Mouse (Mus musculus): ENCODE results near the gene 2010300C02Rik. TPM values are rescaled to one million over a fixed set of nuclear protein-coding genes. Genes with fewer than 3 reads are reported as not detected.

Gene 2010300C02Rik
- polyA plus RNA-seq, 1 experiment from 2014 or later, result 0.81 TPM

- H3K27ac ChIP-seq (ENCODE audit: low read depth, low read length), result no peak overlapping the region
Observed at GRCm38 (mm10) chr1:37698852-37699439, 20.9 kb downstream of the 2010300C02Rik start.

DNA sequence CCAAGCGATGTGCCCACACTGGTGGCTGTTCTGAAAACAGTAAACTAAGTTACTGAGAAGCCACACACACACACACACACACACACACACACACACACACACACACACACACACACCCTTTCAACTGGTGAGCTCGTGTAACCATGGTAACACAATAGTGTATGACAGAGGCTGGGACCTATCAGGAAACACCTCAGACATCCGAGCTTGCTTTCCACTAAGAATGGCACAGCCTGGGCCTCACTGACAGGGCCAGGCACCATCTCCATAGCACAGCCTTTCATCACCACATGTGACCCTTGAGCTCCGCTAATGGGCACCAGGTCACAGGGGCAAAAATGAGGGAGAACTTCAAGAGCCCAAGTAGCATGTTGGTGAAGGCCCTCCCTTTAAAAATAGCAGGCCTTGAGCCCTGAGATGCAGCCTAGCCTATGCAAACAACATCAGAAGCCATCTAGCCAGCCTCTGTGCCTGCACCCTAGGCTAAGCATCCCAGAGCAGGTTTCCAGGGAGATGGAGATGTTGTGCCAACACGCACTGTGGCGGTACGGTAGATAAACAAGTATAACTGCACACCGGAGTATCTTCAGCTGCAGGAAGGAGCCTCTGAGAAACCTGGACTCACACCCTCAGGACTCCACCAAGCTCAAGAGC lies 21.6 kb downstream of the 2010300C02Rik start:
- no peak overlapping the region for H3K27ac ChIP-seq (ENCODE audit: low read depth, low read length)
- WGBS, result 75% methylated on average over 8 of the region's 8 CpGs
- DNase-seq (ENCODE audit: low spot score) (no peak), ATAC-seq (ENCODE audit: insufficient read depth, low FRiP score, low TSS enrichment) (no peak)
- no peak overlapping the region for H3K4me3 ChIP-seq (ENCODE audit: low read depth, low read length)
- no peaks in the 10 kb centered on the region for H3K36me3 ChIP-seq (ENCODE audit: control insufficient read depth, insufficient read depth, low read length)
- H3K27me3 ChIP-seq (ENCODE audit: control insufficient read depth, insufficient read depth, low read length), result no peaks in the 10 kb centered on the region
- no peak overlapping the region for H3K4me2 ChIP-seq (ENCODE audit: low read depth)
- H3K9ac ChIP-seq (ENCODE audit: low read length), result no peak overlapping the region
- no peaks in the 10 kb centered on the region for H3K4me1 ChIP-seq (ENCODE audit: control insufficient read depth, insufficient read depth, low read length)
- no peaks in the 10 kb centered on the region for H3K9me3 ChIP-seq (ENCODE audit: control insufficient read depth, low read length)

More at GRCm38 (mm10) chr1:37698852-37699439, 20.9 kb downstream of the 2010300C02Rik start:
- H3K4me3 ChIP-seq (ENCODE audit: low read depth, low read length), result no peak overlapping the region
- no peaks in the 10 kb centered on the region for H3K36me3 ChIP-seq (ENCODE audit: control insufficient read depth, insufficient read depth, low read length)
- ATAC-seq (ENCODE audit: insufficient read depth, low FRiP score, low TSS enrichment) (no peak), DNase-seq (ENCODE audit: low spot score) (no peak)
- no peaks in the 10 kb centered on the region for H3K9me3 ChIP-seq (ENCODE audit: control insufficient read depth, low read length)
- no peaks in the 10 kb centered on the region for H3K4me1 ChIP-seq (ENCODE audit: control insufficient read depth, insufficient read depth, low read length)
- 80% methylated on average over 5 of the region's 5 CpGs for WGBS
- H3K27me3 ChIP-seq (ENCODE audit: control insufficient read depth, insufficient read depth, low read length), result no peaks in the 10 kb centered on the region
- no peak overlapping the region for H3K4me2 ChIP-seq (ENCODE audit: low read depth)
- no peak overlapping the region for H3K9ac ChIP-seq (ENCODE audit: low read length)

- Histone ChIP-seq H3K9me3 (ENCODE audit: control insufficient read depth, low read length) (no peaks in the 10 kb centered on the region), H3K36me3 (ENCODE audit: control insufficient read depth, insufficient read depth, low read length) (no peaks in the 10 kb centered on the region), H3K27ac (ENCODE audit: low read depth, low read length) (no peak overlapping the region), H3K4me2 (ENCODE audit: low read depth) (no peak overlapping the region), H3K4me3 (ENCODE audit: low read depth, low read length) (no peak overlapping the region), H3K4me1 (ENCODE audit: control insufficient read depth, insufficient read depth, low read length) (no peaks in the 10 kb centered on the region), H3K9ac (ENCODE audit: low read length) (no peak overlapping the region), H3K27me3 (ENCODE audit: control insufficient read depth, insufficient read depth, low read length) (no peaks in the 10 kb centered on the region)
- DNase-seq (ENCODE audit: low spot score) (no peak), ATAC-seq (ENCODE audit: insufficient read depth, low FRiP score, low TSS enrichment) (no peak)
- WGBS, result 93% methylated on average over 3 of the region's 3 CpGs
Observed at GRCm38 (mm10) chr1:37696918-37697317, 23.0 kb downstream of the 2010300C02Rik start.

DNA sequence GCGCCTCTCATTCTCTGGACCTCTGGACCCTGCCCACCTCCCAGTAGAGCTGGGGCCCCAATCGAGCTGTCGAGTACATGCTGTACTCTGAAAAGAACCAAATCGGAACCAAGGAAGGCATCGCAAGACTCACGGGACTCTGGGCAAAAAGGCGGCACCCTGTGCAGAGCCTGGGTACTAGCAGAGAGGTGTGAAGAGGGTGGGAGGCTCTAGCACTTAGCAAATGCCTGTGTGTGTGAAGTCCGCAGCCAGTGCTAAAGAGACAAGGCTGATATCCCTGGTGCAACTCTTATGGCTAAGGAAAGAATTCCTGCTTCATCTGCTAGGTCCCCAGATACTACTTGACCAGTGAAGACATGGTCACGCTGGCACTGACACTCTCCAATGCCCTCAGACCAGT lies 24.2 kb downstream of the 2010300C02Rik start:
- H3K27me3 ChIP-seq (ENCODE audit: control insufficient read depth, insufficient read depth, low read length), result no peaks in the 10 kb centered on the region
- ATAC-seq (ENCODE audit: insufficient read depth, low FRiP score, low TSS enrichment), result no peak
- no peak overlapping the region for H3K4me3 ChIP-seq (ENCODE audit: low read depth, low read length)
- no peak overlapping the region for H3K27ac ChIP-seq (ENCODE audit: low read depth, low read length)
- DNase-seq (ENCODE audit: low spot score), result no peak
- no peak overlapping the region for H3K4me2 ChIP-seq (ENCODE audit: low read depth)
- H3K4me1 ChIP-seq (ENCODE audit: control insufficient read depth, insufficient read depth, low read length), result no peaks in the 10 kb centered on the region
- no peak overlapping the region for H3K9ac ChIP-seq (ENCODE audit: low read length)
- H3K36me3 ChIP-seq (ENCODE audit: control insufficient read depth, insufficient read depth, low read length), result no peaks in the 10 kb centered on the region
- 78% methylated on average over 9 of the region's 9 CpGs for WGBS
- no peaks in the 10 kb centered on the region for H3K9me3 ChIP-seq (ENCODE audit: control insufficient read depth, low read length)

DNA sequence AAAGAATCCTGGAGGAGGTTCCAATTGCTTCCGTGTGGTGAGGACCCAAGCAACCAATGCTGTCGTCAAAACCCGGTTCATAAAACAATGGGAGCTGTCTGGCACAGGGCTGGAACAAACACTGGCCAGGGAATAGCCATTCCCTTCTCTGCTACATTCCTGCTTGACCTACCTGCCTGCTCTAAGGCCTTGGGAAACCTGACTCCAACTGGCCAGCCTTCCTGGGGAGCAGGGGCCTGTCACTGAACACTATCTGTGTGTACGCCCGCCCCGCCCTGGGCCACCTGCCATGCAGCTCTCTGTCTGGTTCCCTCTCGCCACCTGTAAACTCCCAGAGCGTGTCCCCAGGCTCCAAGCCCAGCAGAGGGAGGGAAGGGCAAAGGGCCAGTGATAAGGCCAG lies 25.5 kb downstream of the 2010300C02Rik start:
- Histone ChIP-seq H3K4me1 (ENCODE audit: control insufficient read depth, insufficient read depth, low read length) (no peaks in the 10 kb centered on the region), H3K4me3 (ENCODE audit: low read depth, low read length) (no peak overlapping the region), H3K27me3 (ENCODE audit: control insufficient read depth, insufficient read depth, low read length) (no peaks in the 10 kb centered on the region), H3K4me2 (ENCODE audit: low read depth) (no peak overlapping the region), H3K27ac (ENCODE audit: low read depth, low read length) (no peak overlapping the region), H3K36me3 (ENCODE audit: control insufficient read depth, insufficient read depth, low read length) (no peaks in the 10 kb centered on the region), H3K9me3 (ENCODE audit: control insufficient read depth, low read length) (no peaks in the 10 kb centered on the region), H3K9ac (ENCODE audit: low read length) (no peak overlapping the region)
- DNase-seq (ENCODE audit: low spot score) (no peak), ATAC-seq (ENCODE audit: insufficient read depth, low FRiP score, low TSS enrichment) (no peak)
- 35% methylated on average over 8 of the region's 8 CpGs for WGBS

DNA sequence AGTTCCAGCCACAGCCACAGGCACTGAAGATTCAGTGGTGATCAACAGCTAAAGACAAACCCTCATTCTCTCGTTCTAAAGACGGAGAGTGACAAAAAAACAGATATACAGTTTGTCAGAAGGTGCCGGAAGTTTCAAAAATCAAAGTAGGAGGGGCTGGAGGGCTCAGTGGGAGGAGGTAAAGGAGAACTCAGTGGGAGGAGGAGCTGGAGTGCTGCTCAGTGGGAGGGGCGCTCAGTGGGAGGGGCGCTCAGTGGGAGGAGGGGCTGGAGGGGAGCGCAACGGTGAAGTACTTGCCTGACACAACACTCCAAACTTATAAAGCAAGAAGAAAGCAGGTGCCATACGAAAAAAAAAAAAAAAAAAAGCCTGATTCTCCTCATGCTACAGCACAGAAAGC lies 28.7 kb downstream of the 2010300C02Rik start:
- H3K36me3 ChIP-seq (ENCODE audit: control insufficient read depth, insufficient read depth, low read length), result no peaks in the 10 kb centered on the region
- ATAC-seq (ENCODE audit: insufficient read depth, low FRiP score, low TSS enrichment) (no peak), DNase-seq (ENCODE audit: low spot score) (no peak)
- H3K9ac ChIP-seq (ENCODE audit: low read length), result no peak overlapping the region
- WGBS, result 40% methylated on average over 8 of the region's 8 CpGs
- no peak overlapping the region for H3K4me3 ChIP-seq (ENCODE audit: low read depth, low read length)
- no peaks in the 10 kb centered on the region for H3K9me3 ChIP-seq (ENCODE audit: control insufficient read depth, low read length)
- H3K27ac ChIP-seq (ENCODE audit: low read depth, low read length), result no peak overlapping the region
- H3K27me3 ChIP-seq (ENCODE audit: control insufficient read depth, insufficient read depth, low read length), result no peaks in the 10 kb centered on the region
- H3K4me2 ChIP-seq (ENCODE audit: low read depth), result no peak overlapping the region
- no peaks in the 10 kb centered on the region for H3K4me1 ChIP-seq (ENCODE audit: control insufficient read depth, insufficient read depth, low read length)

GRCm38 (mm10) chr1:37690665-37691064 lies 29.2 kb downstream of the 2010300C02Rik start:
- H3K4me2 ChIP-seq (ENCODE audit: low read depth), result no peak overlapping the region
- H3K9me3 ChIP-seq (ENCODE audit: control insufficient read depth, low read length), result no peaks in the 10 kb centered on the region
- WGBS, result 79% methylated on average over 5 of the region's 5 CpGs
- no peaks in the 10 kb centered on the region for H3K36me3 ChIP-seq (ENCODE audit: control insufficient read depth, insufficient read depth, low read length)
- H3K9ac ChIP-seq (ENCODE audit: low read length), result no peak overlapping the region
- H3K27me3 ChIP-seq (ENCODE audit: control insufficient read depth, insufficient read depth, low read length), result no peaks in the 10 kb centered on the region
- no peak overlapping the region for H3K4me3 ChIP-seq (ENCODE audit: low read depth, low read length)
- no peak overlapping the region for H3K27ac ChIP-seq (ENCODE audit: low read depth, low read length)
- ATAC-seq (ENCODE audit: insufficient read depth, low FRiP score, low TSS enrichment) (no peak), DNase-seq (ENCODE audit: low spot score) (no peak)
- H3K4me1 ChIP-seq (ENCODE audit: control insufficient read depth, insufficient read depth, low read length), result no peaks in the 10 kb centered on the region

- no peaks in the 10 kb centered on the region for H3K9me3 ChIP-seq (ENCODE audit: control insufficient read depth, low read length)
- ATAC-seq (ENCODE audit: insufficient read depth, low FRiP score, low TSS enrichment) (no peak), DNase-seq (ENCODE audit: low spot score) (no peak)
- H3K9ac ChIP-seq (ENCODE audit: low read length), result no peak overlapping the region
- H3K4me1 ChIP-seq (ENCODE audit: control insufficient read depth, insufficient read depth, low read length), result no peaks in the 10 kb centered on the region
- H3K4me3 ChIP-seq (ENCODE audit: low read depth, low read length), result no peak overlapping the region
- no peak overlapping the region for H3K4me2 ChIP-seq (ENCODE audit: low read depth)
- H3K36me3 ChIP-seq (ENCODE audit: control insufficient read depth, insufficient read depth, low read length), result no peaks in the 10 kb centered on the region
- H3K27ac ChIP-seq (ENCODE audit: low read depth, low read length), result no peak overlapping the region
- no peaks in the 10 kb centered on the region for H3K27me3 ChIP-seq (ENCODE audit: control insufficient read depth, insufficient read depth, low read length)
- 85% methylated on average over 6 of the region's 6 CpGs for WGBS
Observed at GRCm38 (mm10) chr1:37689730-37690129, 30.2 kb downstream of the 2010300C02Rik start.

DNA sequence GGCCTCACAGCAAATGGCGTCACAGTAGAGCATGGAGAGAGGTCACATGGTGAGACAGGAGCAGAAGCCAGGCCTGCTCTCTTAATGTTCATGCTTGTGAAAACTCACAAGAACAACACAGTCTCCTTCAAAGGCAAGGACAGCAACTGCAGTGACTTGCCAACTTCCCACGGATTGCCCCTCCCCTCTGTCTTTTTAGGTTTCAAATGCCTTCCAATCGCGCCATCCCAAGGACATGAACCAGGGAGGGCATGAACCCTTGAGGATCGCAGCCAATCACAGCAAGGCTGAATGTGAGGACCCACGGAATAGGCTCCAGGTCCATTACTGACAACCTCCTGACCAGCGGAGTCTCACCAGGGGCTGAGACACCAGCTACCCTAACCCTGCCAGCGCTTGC lies 31.5 kb downstream of the 2010300C02Rik start:
- Histone ChIP-seq H3K36me3 (ENCODE audit: control insufficient read depth, insufficient read depth, low read length) (no peaks in the 10 kb centered on the region), H3K27me3 (ENCODE audit: control insufficient read depth, insufficient read depth, low read length) (no peaks in the 10 kb centered on the region), H3K9me3 (ENCODE audit: control insufficient read depth, low read length) (no peaks in the 10 kb centered on the region), H3K4me2 (ENCODE audit: low read depth) (no peak overlapping the region), H3K4me3 (ENCODE audit: low read depth, low read length) (no peak overlapping the region), H3K9ac (ENCODE audit: low read length) (no peak overlapping the region), H3K4me1 (ENCODE audit: control insufficient read depth, insufficient read depth, low read length) (no peaks in the 10 kb centered on the region), H3K27ac (ENCODE audit: low read depth, low read length) (no peak overlapping the region)
- DNase-seq (ENCODE audit: low spot score), result no peak
- WGBS, result 62% methylated on average over 8 of the region's 8 CpGs
- no peak for ATAC-seq (ENCODE audit: insufficient read depth, low FRiP score, low TSS enrichment)
